Mouse (Mus musculus): ENCODE results near the gene Dpy19l3.

DNA sequence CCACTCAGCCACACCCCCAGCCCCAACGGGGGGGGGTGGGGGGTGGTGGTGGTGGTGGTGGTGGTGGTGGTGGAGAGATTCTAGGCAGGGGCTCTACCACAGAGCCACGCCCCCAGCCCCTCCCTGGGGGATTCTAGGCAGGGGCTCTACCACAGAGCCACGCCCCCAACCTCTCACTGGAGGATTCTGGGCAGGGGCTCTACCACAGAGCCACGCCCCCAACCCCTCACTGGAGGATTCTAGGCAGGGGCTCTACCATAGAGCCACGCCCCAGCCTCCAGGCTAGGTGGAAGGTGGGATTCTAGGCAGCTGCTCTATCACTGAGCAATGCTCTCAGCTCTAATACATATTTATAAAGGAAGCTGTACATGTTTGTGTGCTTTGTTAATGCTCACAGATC, 7.5 kb upstream of the Dpy19l3 start:
- TF ChIP-seq CTCF (IDR thresholded peaks at IDR 0.05; ENCODE audit: insufficient read depth, low read depth, low read length) = no peak
- no peak for TF ChIP-seq POLR2A (IDR thresholded peaks at IDR 0.05; ENCODE audit: insufficient read depth, low read depth, low read length)

Data from olfactory bulb, adult 2 months (tissue).